Mouse (Mus musculus): ENCODE measurements around the gene Robo2. TPM values are rescaled to one million over a fixed set of nuclear protein-coding genes. Genes with fewer than 3 reads are reported as not detected.

The Robo2 gene
- total RNA-seq, 2 experiments from 2014 or later: not detected

DNA sequence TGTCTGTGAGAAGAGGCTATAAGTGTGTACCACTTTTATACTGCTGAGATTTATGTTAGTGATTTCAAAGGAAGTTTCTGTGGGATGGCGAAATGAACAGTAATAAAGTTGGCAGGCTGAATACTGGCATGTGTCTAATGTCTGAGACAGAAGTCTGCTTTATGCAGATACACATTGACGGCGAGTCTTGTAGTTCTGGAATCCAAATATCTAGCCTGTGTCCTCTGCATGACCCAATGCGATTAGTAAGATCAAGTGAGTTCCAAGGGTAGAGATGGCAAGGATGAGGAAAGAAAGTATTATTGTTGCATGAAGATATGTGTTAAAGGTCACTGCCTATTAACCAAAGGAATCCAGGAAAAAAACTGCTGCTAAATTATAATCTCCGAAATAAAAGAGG lies 541.3 kb downstream of the Robo2 start:
- ATAC-seq (replicated peaks; ENCODE audit: low FRiP score, low TSS enrichment, poor library complexity, severe bottlenecking): no peak

DNA sequence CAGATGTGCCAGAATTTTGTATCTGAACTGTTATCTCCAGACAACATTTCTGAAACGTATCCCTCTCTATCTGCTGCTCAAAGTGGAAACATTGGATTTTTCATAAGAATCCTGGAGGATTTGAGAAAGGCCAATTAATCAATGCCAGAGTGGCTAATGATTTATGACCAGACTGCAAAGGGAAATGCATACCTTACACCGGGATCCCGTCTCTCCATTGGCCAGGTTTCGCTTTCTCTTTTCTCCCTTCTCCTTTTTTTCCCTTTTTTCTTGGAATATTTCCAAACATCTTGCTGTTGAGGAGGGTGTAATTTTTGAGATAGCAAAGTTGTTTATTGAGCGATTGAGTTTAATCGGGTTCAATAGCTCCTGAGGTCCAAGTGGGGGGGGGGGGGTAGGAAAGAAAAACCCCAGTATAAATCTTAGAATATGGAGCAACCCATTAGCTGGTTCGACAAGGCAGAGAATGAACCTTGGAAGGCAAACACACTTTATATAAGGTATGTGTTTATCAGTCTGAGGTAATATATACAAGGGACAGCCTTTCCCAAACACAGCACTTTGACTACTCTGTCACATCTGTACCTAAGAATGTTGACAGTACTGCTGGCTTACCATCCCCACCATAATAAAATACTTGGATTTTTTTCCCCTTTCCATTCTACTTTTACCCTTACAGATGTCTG lies 542.0 kb downstream of the Robo2 start:
- ATAC-seq (replicated peaks; ENCODE audit: low FRiP score, low TSS enrichment, poor library complexity, severe bottlenecking): no peak

DNA sequence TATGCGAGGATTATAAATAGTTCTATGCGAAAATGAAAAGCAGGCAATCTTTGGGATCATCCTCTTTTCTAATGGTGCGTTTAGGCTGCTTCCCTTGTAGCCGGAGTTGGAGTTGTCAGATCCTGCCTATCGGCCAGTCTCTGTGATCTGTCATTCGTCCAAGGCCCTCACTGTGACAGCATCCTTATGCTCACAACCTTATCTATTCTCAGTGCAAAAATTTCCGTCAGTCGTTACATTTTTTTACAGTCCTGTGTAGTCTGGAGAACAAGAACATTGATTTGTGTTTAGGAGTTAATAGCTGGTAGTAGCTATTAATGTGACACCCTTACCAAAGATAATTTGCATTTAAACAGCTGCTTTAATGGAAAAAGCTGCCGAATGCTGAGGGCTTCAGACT lies 547.0 kb downstream of the Robo2 start:
- no peak for ATAC-seq (replicated peaks; ENCODE audit: low FRiP score, low TSS enrichment, poor library complexity, severe bottlenecking)

DNA sequence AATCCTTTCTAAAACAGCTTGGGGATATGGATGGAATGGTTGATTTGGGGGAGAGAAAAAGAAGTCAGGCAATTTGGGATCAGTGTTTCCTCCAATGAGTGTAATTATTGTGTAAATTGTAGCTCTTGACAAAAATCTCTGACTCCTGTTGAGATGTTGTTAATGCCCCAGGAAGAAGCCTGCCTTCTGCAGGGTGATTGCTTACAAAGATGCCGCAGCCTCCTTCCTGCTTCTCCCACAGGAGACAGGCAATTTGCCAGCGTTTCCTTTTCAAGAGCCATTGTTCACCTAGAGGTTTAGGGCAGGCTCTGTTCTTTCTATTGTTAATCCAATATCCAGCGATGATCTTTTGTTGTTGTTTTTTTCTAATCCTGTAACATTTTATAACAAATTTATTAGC lies 547.9 kb downstream of the Robo2 start:
- no peak for ATAC-seq (replicated peaks; ENCODE audit: low FRiP score, low TSS enrichment, poor library complexity, severe bottlenecking)

DNA sequence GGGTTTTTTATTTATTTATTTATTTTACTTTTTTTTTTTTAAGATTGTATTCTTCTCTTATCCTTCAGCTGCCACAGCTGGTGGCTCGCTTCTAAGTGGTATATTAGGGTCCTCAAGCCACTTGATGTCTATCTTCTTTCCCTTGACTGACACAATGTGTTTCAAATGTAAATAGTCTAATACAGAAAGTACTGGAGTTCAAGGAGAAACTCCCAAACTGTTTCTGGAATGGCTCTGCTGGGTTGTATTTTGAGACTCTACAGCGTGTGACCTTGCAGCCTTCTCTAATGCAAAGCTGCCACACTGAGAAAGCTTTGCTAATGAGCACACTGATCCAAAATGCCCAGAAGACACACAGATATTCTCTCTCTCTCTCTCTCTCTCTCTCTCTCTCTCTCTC lies 552.9 kb downstream of the Robo2 start:
- ATAC-seq (replicated peaks; ENCODE audit: low FRiP score, low TSS enrichment, poor library complexity, severe bottlenecking): no peak

DNA sequence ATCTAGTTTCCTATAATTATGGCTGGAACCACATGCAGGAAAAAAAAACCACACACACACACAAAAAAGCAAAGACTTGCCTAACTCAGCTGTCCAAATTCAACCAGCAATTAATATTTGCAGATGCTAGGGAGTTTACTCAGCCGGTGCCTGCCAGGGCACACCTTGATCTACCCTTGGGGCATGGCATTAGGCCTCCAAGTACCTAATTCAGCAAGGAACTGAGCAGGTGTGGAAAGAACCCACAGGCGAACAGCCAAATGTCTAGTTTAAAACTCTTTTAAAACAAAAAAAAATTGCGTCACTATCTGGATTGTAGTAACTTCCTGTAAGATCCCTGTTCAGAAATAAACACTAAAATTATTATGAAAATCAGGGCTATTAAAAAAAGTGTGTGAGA lies 555.8 kb downstream of the Robo2 start:
- no peak for ATAC-seq (replicated peaks; ENCODE audit: low FRiP score, low TSS enrichment, poor library complexity, severe bottlenecking)
